Mouse (Mus musculus) myocyte (in vitro differentiated cells): Measurements from ENCODE around the gene Gm16253. TPM values are rescaled to one million over a fixed set of nuclear protein-coding genes. Genes with fewer than 3 reads are reported as not detected.

Source experiments
- H3K27me3 ChIP-seq: one replicate; pipeline ENCODE4 v1.6.1; 2011; ENCODE audit not compliant: control insufficient read depth, insufficient read depth, insufficient read length
- H3K36me3 ChIP-seq: one replicate; pipeline ENCODE4 v1.6.1; 2011; ENCODE audit not compliant: control insufficient read depth, insufficient read depth
- H3K4me2 ChIP-seq: one replicate; pipeline ENCODE4 v1.6.1; 2011; ENCODE audit warnings: low read depth, control low read depth
- H3K4me3 ChIP-seq: one replicate; pipeline ENCODE4 v1.5.1; 2011; ENCODE audit warnings: mild to moderate bottlenecking, control low read depth, moderate library complexity
- H3K79me2 ChIP-seq: one replicate; pipeline ENCODE4 v1.6.1; 2011; ENCODE audit not compliant: control insufficient read depth, insufficient read depth
- H3ac ChIP-seq: one replicate; pipeline ENCODE4 v1.6.1; 2011; ENCODE audit not compliant: control insufficient read depth, insufficient read length
- CEBPB ChIP-seq: IDR thresholded peaks from 2 replicates; pipeline ENCODE4 v1.6.1; 2011; ENCODE audit warnings: mild to moderate bottlenecking, moderate library complexity; ENCODE audit not compliant: poor library complexity, insufficient read depth, severe bottlenecking
- E2F4 ChIP-seq: IDR thresholded peaks from one replicate; pipeline ENCODE4 v1.6.1; 2011; ENCODE audit warnings: mild to moderate bottlenecking, control low read depth, moderate library complexity; ENCODE audit not compliant: insufficient read depth
- MAX ChIP-seq: IDR thresholded peaks from one replicate; pipeline ENCODE4 v1.6.1; 2011; ENCODE audit warnings: low read depth, mild to moderate bottlenecking, control low read depth
- MYOD1 ChIP-seq, 3 experiments: IDR thresholded peaks; one replicate each; pipeline ENCODE4 v1.6.1; 2011; ENCODE audit warnings: control low read depth in 2 of 3, low read depth in 2 of 3, mild to moderate bottlenecking in 2 of 3, moderate library complexity in 1 of 3; ENCODE audit not compliant: insufficient read length in 2 of 3, control insufficient read depth in 1 of 3
- MYOG ChIP-seq, 3 experiments: IDR thresholded peaks; one replicate each; pipeline ENCODE4 v1.6.1; 2011; ENCODE audit warnings: control low read depth in 2 of 3, low read depth in 2 of 3, mild to moderate bottlenecking in 2 of 3; ENCODE audit not compliant: insufficient read length in 2 of 3, control insufficient read depth in 1 of 3, insufficient read depth in 1 of 3
- POLR2A ChIP-seq: IDR thresholded peaks from one replicate; pipeline ENCODE4 v1.6.1; 2011; ENCODE audit warnings: low read depth, mild to moderate bottlenecking, control low read depth, moderate library complexity; ENCODE audit not compliant: insufficient read length
- POLR2AphosphoS2 ChIP-seq: IDR thresholded peaks from one replicate; pipeline ENCODE4 v1.6.1; 2011; ENCODE audit warnings: low read depth, control low read depth; ENCODE audit not compliant: insufficient read length
- REST ChIP-seq: IDR thresholded peaks from one replicate; pipeline ENCODE4 v1.6.1; 2011; ENCODE audit warnings: mild to moderate bottlenecking, control low read depth, moderate library complexity; ENCODE audit not compliant: insufficient read depth, insufficient read length
- SRF ChIP-seq: IDR thresholded peaks from one replicate; pipeline ENCODE4 v1.6.1; 2011; ENCODE audit warnings: low read depth; ENCODE audit not compliant: control insufficient read depth, insufficient read length
- TCF12 ChIP-seq: IDR thresholded peaks from one replicate; pipeline ENCODE4 v1.6.1; 2011; ENCODE audit warnings: mild to moderate bottlenecking, control low read depth; ENCODE audit not compliant: poor library complexity, insufficient read depth, severe bottlenecking
- TCF3 ChIP-seq: IDR thresholded peaks from one replicate; pipeline ENCODE4 v1.6.1; 2011; ENCODE audit warnings: low read depth, control low read depth; ENCODE audit not compliant: insufficient read length
- USF1 ChIP-seq: IDR thresholded peaks from one replicate; pipeline ENCODE4 v1.6.1; 2011; ENCODE audit warnings: low read depth, mild to moderate bottlenecking, control low read depth, moderate library complexity
- polyA plus RNA-seq: library from polyadenylated mRNA; unstranded; fragments of >200 nt; fragmentation: generic; extraction: Trizol; gene quantifications from one replicate; pipeline ENCODE4 v1.2.1, GENCODE M21; 2012; ENCODE audit warnings: missing spikeins

Gm16253 gene
- polyA plus RNA-seq, 1 experiment: 0.25 TPM

GRCm38 (mm10) chr3:96590657-96591056, 13.9 kb downstream of the Gm16253 start:
- TF ChIP-seq CEBPB: no peak
- no peak for TF ChIP-seq SRF
- TF ChIP-seq POLR2A: no peak
- no peak for TF ChIP-seq REST
- TF ChIP-seq MYOD1 (IDR thresholded peaks at IDR 0.05; ENCODE audit: control insufficient read depth in 1 of 3, insufficient read length in 2 of 3, low read depth in 2 of 3): no peak
- no peak for TF ChIP-seq E2F4
- no peak for TF ChIP-seq MAX
- TF ChIP-seq TCF12: no peak
- no peak for TF ChIP-seq USF1
- TF ChIP-seq TCF3: no peak
- no peak for TF ChIP-seq MYOG (IDR thresholded peaks at IDR 0.05; ENCODE audit: control insufficient read depth in 1 of 3, insufficient read depth in 1 of 3, insufficient read length in 2 of 3, low read depth in 2 of 3)
- no peak for TF ChIP-seq POLR2AphosphoS2
- Histone ChIP-seq H3K79me2 (peaks cover 8% of the 10 kb centered on the region), H3K4me3 (no peak overlapping the region), H3ac (no peak overlapping the region), H3K27me3 (no peaks in the 10 kb centered on the region), H3K36me3 (no peaks in the 10 kb centered on the region), H3K4me2 (no peak overlapping the region)

DNA sequence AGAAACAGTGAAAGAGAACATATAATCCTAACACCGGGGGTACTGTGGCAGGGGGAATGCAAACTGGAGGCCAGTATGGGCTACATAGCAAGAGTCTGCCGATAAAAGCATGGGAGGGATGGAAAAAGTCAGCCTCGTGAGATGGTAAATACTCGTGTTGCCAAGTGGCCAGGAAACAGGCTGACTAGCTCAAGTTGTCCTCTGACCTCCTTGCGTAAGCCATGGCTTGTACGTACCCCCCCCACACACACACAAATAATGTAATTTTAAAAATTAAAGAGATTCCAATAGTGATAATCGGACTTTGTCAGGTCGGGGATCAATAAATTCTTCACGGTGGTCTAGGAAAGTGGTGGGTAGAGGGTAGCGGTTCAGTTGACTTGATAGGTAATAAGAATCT, 16.6 kb downstream of the Gm16253 start:
- H3K4me2 ChIP-seq: peak overlapping the region; percentile 94
- no peaks in the 10 kb centered on the region for H3K36me3 ChIP-seq
- peaks cover 8% of the 10 kb centered on the region for H3K79me2 ChIP-seq
- no peaks in the 10 kb centered on the region for H3K27me3 ChIP-seq
- H3ac ChIP-seq: peak overlapping the region; percentile 13
- peak overlapping the region; percentile 79 for H3K4me3 ChIP-seq
- TF ChIP-seq USF1 (no peak), CEBPB (0 out of 2 replicates have a peak, but pooled peaks have one; percentile 43)

DNA sequence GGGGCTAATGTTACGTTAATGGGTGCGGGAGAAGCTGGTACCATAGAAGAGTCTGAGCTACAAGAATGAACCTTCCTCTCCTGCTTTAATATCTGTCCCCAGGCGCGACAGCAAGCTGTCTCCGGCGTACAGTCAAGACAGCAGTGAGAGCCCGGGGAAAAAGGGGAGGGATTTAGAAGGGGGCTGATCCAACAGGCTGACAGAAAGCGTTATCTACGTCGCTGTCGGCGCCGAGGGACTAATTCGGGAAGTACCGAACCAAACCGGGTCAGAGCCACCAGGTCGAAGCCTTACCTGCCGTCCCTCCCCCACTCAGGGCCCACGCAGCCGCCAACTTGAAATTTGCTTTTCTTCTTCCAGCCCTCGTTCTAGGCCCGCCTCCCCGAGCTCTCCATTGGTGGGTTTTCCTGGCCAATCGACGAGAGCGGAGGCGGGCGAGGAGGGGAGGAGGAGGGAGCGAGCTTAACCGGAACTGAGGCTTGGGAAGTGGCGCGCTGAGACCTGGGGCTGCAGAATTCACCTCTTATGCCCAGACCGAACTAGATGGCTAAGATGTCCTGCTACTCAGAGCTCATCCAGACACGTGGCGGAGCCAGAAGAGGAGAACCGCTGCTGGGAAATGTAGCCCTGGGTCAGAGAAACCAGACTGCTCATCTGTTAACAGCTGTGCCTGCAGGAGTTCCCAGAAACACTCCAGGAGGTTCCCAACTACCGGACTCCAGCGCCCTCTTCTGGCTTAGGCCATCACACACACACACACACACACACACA, 17.2 kb downstream of the Gm16253 start, which contains the start of gene Polr3gl:
Polr3gl (minus strand) TSS at position 392 of the 771 bp plus-strand sequence.
- Histone ChIP-seq H3ac (peak within 1 kb of the TSS; percentile 13), H3K4me2 (peak within 1 kb of the TSS; percentile 94), H3K36me3 (no peaks in the 10 kb centered on the region), H3K27me3 (no peaks in the 10 kb centered on the region), H3K79me2 (peaks cover 8% of the 10 kb centered on the region), H3K4me3 (peak within 1 kb of the TSS; percentile 79)
- TF ChIP-seq MYOG (IDR thresholded peaks at IDR 0.05; ENCODE audit: control insufficient read depth in 1 of 3, insufficient read depth in 1 of 3, insufficient read length in 2 of 3, low read depth in 2 of 3) (no peak), POLR2AphosphoS2 (peak; percentile 85), E2F4 (no peak), POLR2A (peak; percentile 73), SRF (no peak), TCF12 (no peak), TCF3 (no peak)

GRCm38 (mm10) chr3:96594851-96595250, 18.1 kb downstream of the Gm16253 start:
- H3K36me3 ChIP-seq: no peaks in the 10 kb centered on the region
- no peaks in the 10 kb centered on the region for H3K27me3 ChIP-seq
- H3K4me3 ChIP-seq: peak overlapping the region; percentile 79
- H3K4me2 ChIP-seq: no peak overlapping the region
- H3ac ChIP-seq: no peak overlapping the region
- H3K79me2 ChIP-seq: peaks cover 8% of the 10 kb centered on the region
- TF ChIP-seq POLR2A (no peak), E2F4 (no peak), TCF3 (no peak), POLR2AphosphoS2 (no peak), MYOG (IDR thresholded peaks at IDR 0.05; ENCODE audit: control insufficient read depth in 1 of 3, insufficient read depth in 1 of 3, insufficient read length in 2 of 3, low read depth in 2 of 3) (no peak), CEBPB (no peak), MYOD1 (IDR thresholded peaks at IDR 0.05; ENCODE audit: control insufficient read depth in 1 of 3, insufficient read length in 2 of 3, low read depth in 2 of 3) (no peak), REST (no peak), MAX (no peak), TCF12 (no peak), SRF (no peak), USF1 (no peak)

DNA sequence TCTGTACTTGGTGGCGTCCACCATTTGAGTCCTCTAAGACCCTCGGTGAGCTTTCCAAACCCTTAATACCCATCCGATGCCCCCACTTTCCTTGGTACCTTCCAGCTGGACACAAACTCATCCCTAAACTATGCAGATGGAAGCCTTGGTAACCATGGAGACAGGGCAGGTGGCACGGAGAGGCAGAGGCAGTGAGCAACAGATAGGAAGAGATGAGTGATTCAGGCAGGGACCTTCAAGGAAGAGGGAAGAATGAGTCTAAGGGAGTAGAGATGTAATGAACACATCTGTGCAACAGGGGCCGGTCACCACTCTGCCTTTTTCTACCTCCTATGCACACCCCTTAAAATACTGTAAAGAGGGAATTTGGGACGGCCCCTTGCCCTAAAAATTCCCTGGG, 18.9 kb downstream of the Gm16253 start:
- Histone ChIP-seq H3K4me2 (peak overlapping the region; percentile 98), H3ac (no peak overlapping the region), H3K27me3 (no peaks in the 10 kb centered on the region), H3K36me3 (no peaks in the 10 kb centered on the region), H3K79me2 (peaks cover 8% of the 10 kb centered on the region), H3K4me3 (peak overlapping the region; percentile 51)
- TF ChIP-seq CEBPB: no peak
- peak in 1 of 3 experiments; percentile 22 for TF ChIP-seq MYOD1 (IDR thresholded peaks at IDR 0.05; ENCODE audit: control insufficient read depth in 1 of 3, insufficient read length in 2 of 3, low read depth in 2 of 3)
